Mouse (Mus musculus) midbrain, postnatal 0 days (tissue): ENCODE results near the gene Adra1d. TPM values are rescaled to one million over a fixed set of nuclear protein-coding genes. Genes with fewer than 3 reads are reported as not detected.
A peak's percentile ranks its signal among the peaks of the same experiment; 100 is the strongest.

Experiments
- ATAC-seq: fragments of 200-750 bp; cut with Nextera tagmentation; 2 replicates; pipeline ENCODE4 v1.8.0; 2017; ENCODE audit warnings: moderate number of reproducible peaks, mild to moderate bottlenecking, moderate TSS enrichment, moderate library complexity; ENCODE audit not compliant: low FRiP score
- DNase-seq: peaks from one replicate; pipeline ENCODE4 v3.0.0-alpha.2; 2015; ENCODE audit warnings: low spot score
- H3K27ac ChIP-seq: fragments of 300-500 bp; sonication (generic); 2 replicates; pipeline ENCODE4 v1.5.1; 2014; ENCODE audit warnings: low read depth, mild to moderate bottlenecking, low read length, mixed read lengths
- H3K27me3 ChIP-seq: fragments of 300-500 bp; sonication (generic); 2 replicates; pipeline ENCODE4 v1.6.1; 2014; ENCODE audit warnings: low read length, control low read depth, mixed read lengths; ENCODE audit not compliant: insufficient read depth
- H3K36me3 ChIP-seq: fragments of 300-500 bp; sonication (generic); 2 replicates; pipeline ENCODE4 v1.6.1; 2014; ENCODE audit warnings: low read length, control low read depth, mixed read lengths; ENCODE audit not compliant: insufficient read depth
- H3K4me1 ChIP-seq: fragments of 300-500 bp; sonication (generic); 2 replicates; pipeline ENCODE4 v1.6.1; 2014; ENCODE audit warnings: mild to moderate bottlenecking, control low read depth, antibody characterized with exemption, low read length, mixed read lengths; ENCODE audit not compliant: insufficient read depth
- H3K4me2 ChIP-seq: fragments of 300-500 bp; sonication (generic); 2 replicates; pipeline ENCODE4 v1.6.1; 2014; ENCODE audit warnings: low read depth, mild to moderate bottlenecking, low read length, mixed read lengths; ENCODE audit not compliant: poor library complexity, severe bottlenecking
- H3K4me3 ChIP-seq: fragments of 300-500 bp; sonication (generic); 2 replicates; pipeline ENCODE4 v1.5.1; 2014; ENCODE audit warnings: low read depth, mild to moderate bottlenecking, low read length, moderate library complexity
- H3K9ac ChIP-seq: fragments of 300-500 bp; sonication (generic); replicated peaks from 2 replicates; pipeline ENCODE4 v1.6.1; 2014; ENCODE audit warnings: mild to moderate bottlenecking, low read length, moderate library complexity, mixed read lengths; ENCODE audit not compliant: poor library complexity, severe bottlenecking
- H3K9me3 ChIP-seq: fragments of 300-500 bp; sonication (generic); 2 replicates; pipeline ENCODE4 v1.6.1; 2016; ENCODE audit warnings: low read length, control low read depth
- CTCF ChIP-seq: IDR thresholded peaks from 2 replicates; pipeline ENCODE4 v1.5.1; 2016; ENCODE audit warnings: antibody characterized with exemption, mild to moderate bottlenecking
- WGBS: fragments of 180-500 bp; shearing (Covaris S2); extraction: QIAGEN DNeasy Blood & Tissue Kit; methylation state at CpG from one replicate; pipeline ENCODE4 v1.1.7; 2014; 5-methylcytosine and 5-hydroxymethylcytosine counted together
- polyA plus RNA-seq: library from polyadenylated mRNA; unstranded; fragments of >200 nt; fragmentation: Nextera tagmentation; extraction: Ambion mirVana; gene quantifications from 2 replicates; pipeline ENCODE4 v1.2.1, GENCODE M21; 2015
- total RNA-seq: library from RNA; depleted of rRNA; stranded (reverse); fragments of >200 nt; gene quantifications from 2 replicates; pipeline ENCODE4 v1.2.3, GENCODE M21; 2014

The Adra1d gene
- total and polyA plus RNA-seq, 2 experiments from 2014 or later: 0.10 to 0.44 TPM

DNA sequence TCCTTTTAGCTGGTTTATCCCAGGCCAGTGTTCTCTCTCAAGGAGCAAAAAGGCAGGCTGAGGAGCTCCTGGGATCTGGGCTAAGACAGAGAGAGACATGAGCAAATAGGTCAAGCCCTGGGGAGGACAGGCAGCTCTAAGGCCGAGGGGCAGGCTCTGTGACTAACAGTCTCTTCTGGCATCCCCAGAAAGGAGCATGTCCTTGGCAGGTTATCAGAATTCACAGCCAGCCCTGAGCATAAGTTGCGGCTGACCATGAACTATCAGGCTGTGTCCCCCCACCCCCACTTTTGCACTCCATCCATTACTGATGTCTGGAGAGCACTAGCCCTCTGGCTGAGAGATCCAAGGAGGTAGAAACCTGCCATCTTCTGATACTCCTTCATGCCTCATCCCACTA is 11.2 kb downstream of the Adra1d start:
- Histone ChIP-seq H3K27ac (no peak overlapping the region), H3K36me3 (no peaks in the 10 kb centered on the region), H3K4me3 (no peak overlapping the region), H3K9ac (no peak overlapping the region), H3K4me1 (peaks cover 3% of the 10 kb centered on the region), H3K9me3 (no peaks in the 10 kb centered on the region), H3K27me3 (peaks cover 21% of the 10 kb centered on the region), H3K4me2 (no peak overlapping the region)
- WGBS: 61% methylated on average over 2 of the region's 2 CpGs
- no peak for TF ChIP-seq CTCF
- ATAC-seq (no peak), DNase-seq (no peak)

DNA sequence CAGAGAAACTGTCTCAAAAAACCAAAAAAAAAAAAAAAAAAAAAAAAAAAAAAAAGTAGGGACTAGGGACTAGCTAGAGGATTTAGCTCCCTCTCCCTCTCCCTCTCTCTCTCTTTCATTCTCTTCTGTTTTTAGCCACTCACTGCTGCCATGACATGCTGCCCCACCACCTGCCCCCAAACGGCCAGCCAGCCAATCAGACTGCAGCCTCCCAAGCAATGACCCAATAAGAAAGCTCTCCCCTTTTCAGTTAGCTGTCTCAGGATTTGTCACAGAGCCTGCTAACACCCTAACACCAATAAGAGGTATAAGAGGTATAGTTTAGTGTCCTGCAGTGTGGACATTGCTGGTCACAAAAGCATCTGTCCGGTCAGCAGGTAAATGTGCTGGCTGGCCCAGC is 11.6 kb downstream of the Adra1d start:
- H3K27ac ChIP-seq: no peak overlapping the region
- H3K9ac ChIP-seq: no peak overlapping the region
- ATAC-seq (no peak), DNase-seq (no peak)
- no peaks in the 10 kb centered on the region for H3K36me3 ChIP-seq
- 69% methylated on average over 2 of the region's 2 CpGs for WGBS
- H3K9me3 ChIP-seq: no peaks in the 10 kb centered on the region
- no peak for TF ChIP-seq CTCF
- H3K4me1 ChIP-seq: peaks cover 7% of the 10 kb centered on the region
- H3K27me3 ChIP-seq: peaks cover 25% of the 10 kb centered on the region
- H3K4me2 ChIP-seq: no peak overlapping the region
- H3K4me3 ChIP-seq: no peak overlapping the region

DNA sequence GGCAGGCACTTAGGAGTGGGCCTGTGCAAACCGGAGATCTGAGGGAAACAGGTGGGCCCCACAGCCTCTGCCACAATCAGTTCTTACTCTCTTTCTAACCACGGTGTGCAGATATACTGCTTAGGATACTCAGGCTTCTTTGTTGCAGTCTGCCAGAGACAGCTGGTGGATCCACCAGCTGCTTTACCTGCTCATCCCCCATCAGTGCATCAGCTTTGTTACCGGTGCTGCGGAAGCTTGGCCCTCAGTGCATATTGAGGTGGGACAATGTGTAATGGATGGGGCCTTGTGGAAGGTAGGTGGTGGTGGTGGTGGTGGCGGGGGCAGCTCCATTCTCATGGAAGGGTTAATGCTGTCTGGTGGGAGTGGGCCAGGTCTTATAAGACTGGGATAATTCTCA is 13.0 kb downstream of the Adra1d start:
- Histone ChIP-seq H3K4me3 (no peak overlapping the region), H3K27ac (no peak overlapping the region), H3K36me3 (no peaks in the 10 kb centered on the region), H3K9ac (no peak overlapping the region), H3K4me2 (no peak overlapping the region), H3K27me3 (peaks cover 25% of the 10 kb centered on the region), H3K4me1 (peaks cover 7% of the 10 kb centered on the region), H3K9me3 (no peaks in the 10 kb centered on the region)
- no peak for ATAC-seq
- no peak for DNase-seq
- WGBS: 91% methylated on average over 5 of the region's 5 CpGs
- no peak for TF ChIP-seq CTCF

DNA sequence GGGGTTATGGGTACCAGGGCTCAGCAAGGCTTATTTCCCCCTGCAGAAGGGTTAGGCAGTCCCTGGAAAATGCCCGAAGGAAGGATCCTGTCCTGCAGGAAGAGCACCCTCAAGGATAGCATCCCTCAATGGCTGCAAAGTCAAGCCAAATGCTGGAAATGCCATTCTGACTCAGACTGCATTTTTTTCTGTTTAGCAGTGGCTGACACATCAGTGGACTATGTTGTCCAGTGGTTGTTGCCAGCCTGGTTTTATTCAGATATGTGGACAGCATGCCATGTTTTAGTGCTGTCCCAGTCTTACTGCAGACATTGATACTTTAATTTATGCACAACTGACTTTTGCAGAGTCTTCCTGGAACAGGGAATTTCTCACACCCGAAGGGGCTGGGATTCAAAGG is 13.8 kb downstream of the Adra1d start:
- DNase-seq: no peak
- no peak overlapping the region for H3K4me3 ChIP-seq
- 78% methylated on average over 2 of the region's 2 CpGs for WGBS
- no peak overlapping the region for H3K9ac ChIP-seq
- no peak for TF ChIP-seq CTCF
- no peak overlapping the region for H3K27ac ChIP-seq
- H3K27me3 ChIP-seq: peaks cover 25% of the 10 kb centered on the region
- H3K4me2 ChIP-seq: no peak overlapping the region
- no peaks in the 10 kb centered on the region for H3K36me3 ChIP-seq
- H3K9me3 ChIP-seq: no peaks in the 10 kb centered on the region
- no peak for ATAC-seq
- H3K4me1 ChIP-seq: peaks cover 7% of the 10 kb centered on the region

DNA sequence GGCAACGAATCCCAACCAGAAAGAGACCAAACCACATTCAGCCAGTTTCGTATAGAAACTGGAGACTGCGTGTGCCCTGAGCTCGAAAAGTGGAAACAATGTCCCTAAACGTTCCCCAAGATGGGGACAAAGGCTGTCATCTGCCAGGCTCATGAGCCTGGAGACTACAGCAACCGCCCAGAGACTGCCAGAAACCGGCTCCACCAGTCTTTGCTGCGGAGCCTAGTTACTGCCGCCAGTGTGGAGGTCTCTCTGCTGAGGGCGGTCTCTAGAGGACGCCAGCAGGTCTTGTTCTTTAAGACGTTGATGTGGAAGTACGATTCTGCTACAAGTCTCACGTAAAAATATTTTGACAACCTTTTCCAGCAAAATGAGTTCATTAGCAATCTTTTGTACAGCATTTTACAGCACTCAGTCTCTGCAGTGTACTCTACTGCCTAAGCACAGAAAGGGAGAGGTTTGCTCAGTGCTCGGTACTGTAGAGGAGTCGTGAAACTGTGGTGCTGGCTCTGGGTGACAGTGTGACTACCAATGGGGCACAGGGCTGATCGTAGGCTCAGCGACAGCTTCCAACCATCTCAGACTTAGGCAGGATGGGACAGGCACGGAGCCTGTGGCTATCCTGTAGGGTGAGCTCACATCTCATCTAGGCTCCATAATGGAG is 15.2 kb downstream of the Adra1d start:
- TF ChIP-seq CTCF: no peak; the same call in 1 of the 2 replicates
- Histone ChIP-seq H3K9me3 (no peaks in the 10 kb centered on the region), H3K27ac (no peak overlapping the region), H3K36me3 (no peaks in the 10 kb centered on the region), H3K4me3 (peak overlapping the region; percentile 42), H3K27me3 (peaks cover 25% of the 10 kb centered on the region), H3K4me2 (peak overlapping the region; percentile 77), H3K4me1 (peaks cover 7% of the 10 kb centered on the region), H3K9ac (no peak overlapping the region)
- ATAC-seq (0 out of 2 replicates have a peak, but pooled peaks have one; percentile 51), DNase-seq (peak; percentile 50)
- 12% methylated on average over 19 of the region's 19 CpGs for WGBS

DNA sequence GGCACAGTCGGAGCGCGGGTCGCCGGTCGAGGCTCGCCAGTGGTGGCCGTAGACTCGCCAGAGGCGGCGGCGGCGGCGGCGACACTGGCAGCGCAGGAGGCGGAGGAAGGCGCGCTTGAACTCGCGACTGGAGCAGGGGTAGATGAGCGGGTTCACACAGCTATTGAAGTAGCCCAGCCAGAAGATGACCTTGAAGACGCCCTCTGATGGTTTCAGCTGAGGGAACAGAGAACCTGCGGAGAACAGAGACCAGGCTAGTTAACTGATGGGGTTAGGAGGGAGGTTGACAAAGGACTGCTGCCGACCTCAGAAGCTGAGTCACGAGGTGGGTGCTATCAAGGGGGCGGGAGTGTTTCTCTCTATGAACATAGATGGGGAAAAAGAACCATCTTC is 15.8 kb downstream of the Adra1d start:
- 3% methylated on average over 27 of the region's 27 CpGs for WGBS
- DNase-seq: no peak
- Histone ChIP-seq H3K27me3 (peaks cover 25% of the 10 kb centered on the region), H3K4me1 (peaks cover 7% of the 10 kb centered on the region), H3K4me3 (peak overlapping the region; percentile 42), H3K4me2 (peak overlapping the region; percentile 77), H3K36me3 (no peaks in the 10 kb centered on the region), H3K9ac (peak overlapping the region; percentile 42; the same call in 1 of the 2 replicates), H3K9me3 (no peaks in the 10 kb centered on the region), H3K27ac (no peak overlapping the region)
- TF ChIP-seq CTCF: no peak
- no peak for ATAC-seq
